Mouse (Mus musculus) myocyte (in vitro differentiated cells): Measurements from ENCODE around the gene Prdm13.

ENCODE experiments used
- CEBPB ChIP-seq: IDR thresholded peaks from 2 replicates; pipeline ENCODE4 v1.6.1; 2011; ENCODE audit warnings: mild to moderate bottlenecking, moderate library complexity; ENCODE audit not compliant: poor library complexity, insufficient read depth, severe bottlenecking
- E2F4 ChIP-seq: IDR thresholded peaks from one replicate; pipeline ENCODE4 v1.6.1; 2011; ENCODE audit warnings: mild to moderate bottlenecking, control low read depth, moderate library complexity; ENCODE audit not compliant: insufficient read depth
- MAX ChIP-seq: IDR thresholded peaks from one replicate; pipeline ENCODE4 v1.6.1; 2011; ENCODE audit warnings: low read depth, mild to moderate bottlenecking, control low read depth
- MYOD1 ChIP-seq, 3 experiments: IDR thresholded peaks; one replicate each; pipeline ENCODE4 v1.6.1; 2011; ENCODE audit warnings: control low read depth in 2 of 3, low read depth in 2 of 3, mild to moderate bottlenecking in 2 of 3, moderate library complexity in 1 of 3; ENCODE audit not compliant: insufficient read length in 2 of 3, control insufficient read depth in 1 of 3
- MYOG ChIP-seq, 3 experiments: IDR thresholded peaks; one replicate each; pipeline ENCODE4 v1.6.1; 2011; ENCODE audit warnings: control low read depth in 2 of 3, low read depth in 2 of 3, mild to moderate bottlenecking in 2 of 3; ENCODE audit not compliant: insufficient read length in 2 of 3, control insufficient read depth in 1 of 3, insufficient read depth in 1 of 3
- POLR2A ChIP-seq: IDR thresholded peaks from one replicate; pipeline ENCODE4 v1.6.1; 2011; ENCODE audit warnings: low read depth, mild to moderate bottlenecking, control low read depth, moderate library complexity; ENCODE audit not compliant: insufficient read length
- POLR2AphosphoS2 ChIP-seq: IDR thresholded peaks from one replicate; pipeline ENCODE4 v1.6.1; 2011; ENCODE audit warnings: low read depth, control low read depth; ENCODE audit not compliant: insufficient read length
- SRF ChIP-seq: IDR thresholded peaks from one replicate; pipeline ENCODE4 v1.6.1; 2011; ENCODE audit warnings: low read depth; ENCODE audit not compliant: control insufficient read depth, insufficient read length
- TCF12 ChIP-seq: IDR thresholded peaks from one replicate; pipeline ENCODE4 v1.6.1; 2011; ENCODE audit warnings: mild to moderate bottlenecking, control low read depth; ENCODE audit not compliant: poor library complexity, insufficient read depth, severe bottlenecking
- USF1 ChIP-seq: IDR thresholded peaks from one replicate; pipeline ENCODE4 v1.6.1; 2011; ENCODE audit warnings: low read depth, mild to moderate bottlenecking, control low read depth, moderate library complexity

- TF ChIP-seq TCF12 (no peak), POLR2A (no peak), MYOG (IDR thresholded peaks at IDR 0.05; ENCODE audit: control insufficient read depth in 1 of 3, insufficient read depth in 1 of 3, insufficient read length in 2 of 3, low read depth in 2 of 3) (no peak), CEBPB (no peak), USF1 (no peak), MYOD1 (IDR thresholded peaks at IDR 0.05; ENCODE audit: control insufficient read depth in 1 of 3, insufficient read length in 2 of 3, low read depth in 2 of 3) (no peak), MAX (no peak), E2F4 (no peak), POLR2AphosphoS2 (no peak), SRF (no peak)
These were observed 19.3 kb upstream of the Prdm13 start for GRCm38 (mm10) chr4:21705046-21705445.
